Mouse (Mus musculus) ES-E14 (cell line): ENCODE data around the gene Hibadh. TPM values are rescaled to one million over a fixed set of nuclear protein-coding genes. Genes with fewer than 3 reads are reported as not detected.

Experiments
- DNase-seq: peaks from one replicate; pipeline ENCODE4 v3.0.0-alpha.2; 2013; ENCODE audit warnings: low read depth, low spot score
- H3K27ac ChIP-seq: 2 replicates; pipeline ENCODE4 v1.5.1; 2012; ENCODE audit warnings: low read depth, mild to moderate bottlenecking, low read length, moderate library complexity, mixed read lengths; ENCODE audit not compliant: poor library complexity, insufficient read depth, severe bottlenecking
- H3K36me3 ChIP-seq: 2 replicates; pipeline ENCODE4 v1.6.1; 2012; ENCODE audit warnings: mild to moderate bottlenecking, low read length, moderate library complexity, mixed read lengths; ENCODE audit not compliant: control insufficient read depth, poor library complexity, insufficient read depth, severe bottlenecking
- H3K4me1 ChIP-seq, 2 experiments: fragments of 150-350 bp in 1 of 2; sonication (generic) in 1 of 2; 2 replicates each; pipeline ENCODE4 v1.6.1; 2012; ENCODE audit warnings: low read length in 2 of 2, mild to moderate bottlenecking in 1 of 2, mixed read lengths in 1 of 2; ENCODE audit not compliant: control insufficient read depth in 2 of 2, insufficient read depth in 2 of 2, poor library complexity in 1 of 2
- H3K4me3 ChIP-seq, 2 experiments: fragments of 150-350 bp in 1 of 2; sonication (generic) in 1 of 2; 2 replicates each; pipeline ENCODE4 v1.5.1; 2012; ENCODE audit warnings: low read length in 2 of 2, low read depth in 1 of 2, mild to moderate bottlenecking in 1 of 2, mixed read lengths in 1 of 2; ENCODE audit not compliant: insufficient read depth in 1 of 2, poor library complexity in 1 of 2, severe bottlenecking in 1 of 2
- H3K9ac ChIP-seq: 2 replicates; pipeline ENCODE4 v1.6.1; 2012; ENCODE audit warnings: low read depth, mild to moderate bottlenecking, low read length, mixed read lengths; ENCODE audit not compliant: poor library complexity, insufficient read depth, severe bottlenecking
- H3K9me3 ChIP-seq: fragments of 150-350 bp; sonication (generic); 2 replicates; pipeline ENCODE4 v1.6.1; 2012; ENCODE audit warnings: low read depth, mild to moderate bottlenecking, low read length; ENCODE audit not compliant: control insufficient read depth, insufficient read depth
- CHD2 ChIP-seq: IDR thresholded peaks from 2 replicates; pipeline ENCODE4 v1.6.1; 2014; ENCODE audit warnings: mild to moderate bottlenecking, low read depth, low read length, inconsistent platforms
- HCFC1 ChIP-seq: IDR thresholded peaks from 2 replicates; pipeline ENCODE4 v1.6.1; 2012; ENCODE audit warnings: low read length, inconsistent platforms, borderline replicate concordance; ENCODE audit not compliant: insufficient read depth
- MAFK ChIP-seq: IDR thresholded peaks from 2 replicates; pipeline ENCODE4 v1.6.1; 2014; ENCODE audit warnings: mild to moderate bottlenecking, low read depth, low read length, inconsistent platforms; ENCODE audit not compliant: insufficient read depth
- ZC3H11A ChIP-seq: IDR thresholded peaks from 2 replicates; pipeline ENCODE4 v1.6.1; 2012; ENCODE audit warnings: low read depth, mild to moderate bottlenecking, inconsistent platforms, low read length, borderline replicate concordance
- ZNF384 ChIP-seq: IDR thresholded peaks from 2 replicates; pipeline ENCODE4 v1.6.1; 2012; ENCODE audit warnings: low read depth, low read length, inconsistent platforms
- in situ Hi-C, 2 experiments: fragments of 600-800 bp; cut with MboI; formaldehyde crosslinking; loops; one replicate each; pipeline ENCODE4 v1.15.1; 2025; ENCODE audit warnings: low sequenced_read_pairs in 2 of 2, inconsistent platforms in 1 of 2; ENCODE audit not compliant: unreplicated experiment in 2 of 2
- total RNA-seq: library from RNA; depleted of rRNA; stranded (reverse); fragments of 300-350 nt; gene quantifications from 2 replicates; pipeline ENCODE4 v1.2.3, GENCODE M21; 2012

Hibadh gene
- total RNA-seq, 1 experiment: 27.2 TPM

DNA sequence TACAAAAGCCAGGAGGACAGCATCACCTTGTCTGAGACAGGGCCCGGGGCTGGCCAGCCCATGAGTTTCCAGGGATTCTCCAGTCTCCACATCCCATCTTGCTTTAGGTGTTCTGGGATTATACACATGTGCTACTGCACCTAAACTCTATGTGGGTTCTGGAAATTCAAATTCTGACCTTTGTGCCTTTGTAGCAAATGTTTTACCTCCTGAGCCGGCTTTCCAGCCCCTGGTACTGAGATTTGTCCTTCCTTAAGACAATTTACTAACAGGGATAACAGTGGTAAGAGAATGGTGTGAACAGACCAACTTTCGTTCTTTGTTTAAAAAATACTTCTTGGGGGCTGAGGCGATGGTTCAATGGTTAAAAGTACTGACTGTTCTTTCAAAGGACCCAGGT is 32.1 kb downstream of the Hibadh start:
- TF ChIP-seq MAFK: no peak
- no peak for TF ChIP-seq CHD2
- TF ChIP-seq ZC3H11A: no peak
- no peak for TF ChIP-seq ZNF384
- in situ Hi-C loops: no loop called here
- no peak for DNase-seq
- no peaks in the 10 kb centered on the region for H3K9me3 ChIP-seq
- H3K4me3 ChIP-seq: no peak overlapping the region
- peaks cover 4% of the 10 kb centered on the region; the same call in 1 of the 2 replicates for H3K36me3 ChIP-seq
- H3K4me1 ChIP-seq: peaks cover 0 to 2% of the 10 kb centered on the region in 2 experiments; a peak in 1 of 4 replicates
- H3K9ac ChIP-seq: no peak overlapping the region
- H3K27ac ChIP-seq: no peak overlapping the region

DNA sequence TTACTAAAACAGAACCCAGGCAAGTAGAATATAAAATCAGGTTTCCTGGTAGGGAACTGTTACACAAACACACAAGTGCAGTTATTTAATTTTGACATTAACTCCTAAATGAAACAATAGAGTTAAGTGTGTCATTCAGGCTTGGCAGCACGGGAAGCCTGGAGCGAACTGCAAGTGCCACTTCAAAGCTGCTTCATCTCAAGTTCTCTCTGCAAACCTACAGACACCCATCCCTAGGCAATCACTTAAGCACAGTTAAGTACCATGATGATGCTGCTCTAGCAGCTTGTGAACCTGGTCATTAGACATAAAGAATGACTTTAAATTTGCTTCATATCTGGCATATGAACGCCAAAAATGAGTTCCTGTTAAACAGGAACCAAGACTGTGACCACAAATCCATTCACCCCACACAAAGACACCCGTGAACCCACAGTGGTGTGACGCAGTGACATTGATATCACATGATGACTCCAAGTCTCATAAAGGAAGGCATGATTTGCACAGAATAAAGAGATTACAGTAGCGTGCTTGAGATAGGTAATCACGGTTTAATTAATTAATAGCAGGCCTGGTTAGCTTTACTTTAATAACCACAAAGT is 33.3 kb downstream of the Hibadh start:
- Histone ChIP-seq H3K9me3 (no peaks in the 10 kb centered on the region), H3K4me1 (peaks cover 0 to 2% of the 10 kb centered on the region in 2 experiments; a peak in 1 of 4 replicates), H3K9ac (no peak overlapping the region), H3K27ac (no peak overlapping the region), H3K4me3 (no peak overlapping the region), H3K36me3 (peaks cover 4% of the 10 kb centered on the region; the same call in 1 of the 2 replicates)
- no peak for TF ChIP-seq ZC3H11A
- no peak for TF ChIP-seq ZNF384
- TF ChIP-seq HCFC1: no peak
- TF ChIP-seq CHD2: no peak
- TF ChIP-seq MAFK: no peak
- in situ Hi-C loops: no loop called here
- no peak for DNase-seq

DNA sequence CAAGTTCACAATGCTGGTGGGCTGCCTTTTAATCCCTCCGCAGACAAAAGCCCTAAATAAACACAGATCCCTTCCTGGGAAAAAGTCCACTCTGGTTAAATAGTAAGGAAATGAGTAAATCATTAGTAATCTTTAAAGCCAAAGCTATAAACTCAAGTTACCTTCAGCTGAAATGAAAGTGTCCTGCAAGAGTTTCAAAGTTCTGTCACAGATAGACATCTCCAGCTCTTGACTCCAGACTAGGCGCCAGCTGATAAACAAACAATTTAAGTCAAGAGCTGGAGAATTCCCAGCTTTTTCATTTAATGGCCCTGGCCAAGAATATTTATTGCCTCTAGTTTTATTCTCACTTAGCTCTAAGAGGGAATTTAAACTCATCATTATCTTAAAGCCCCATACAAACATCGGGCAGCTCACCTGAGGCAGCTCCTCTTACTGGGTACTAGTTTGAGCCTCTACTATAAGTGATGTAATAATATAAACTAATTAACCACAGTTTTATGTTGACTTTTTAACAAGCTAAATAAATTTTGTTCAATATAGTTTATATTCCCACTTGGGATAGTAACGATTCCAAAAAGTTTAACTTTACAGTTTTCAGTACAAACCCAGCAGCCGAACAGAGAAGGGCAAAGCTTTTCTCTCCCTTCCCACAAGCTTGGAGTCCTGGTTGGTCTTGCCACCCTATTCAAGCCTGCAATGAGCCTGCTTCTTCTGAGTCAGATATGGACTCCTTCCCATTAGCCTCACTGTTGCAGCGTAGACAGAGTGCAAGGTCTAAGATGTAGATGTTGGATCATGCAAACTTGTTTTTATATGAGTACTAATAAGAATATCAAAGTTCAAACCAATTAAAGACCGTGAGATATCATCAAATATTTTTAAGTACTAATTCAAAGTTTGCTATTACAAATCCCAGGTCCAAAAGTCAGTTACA is 38.2 kb downstream of the Hibadh start:
- in situ Hi-C loops: no loop called here
- Histone ChIP-seq H3K4me3 (no peak overlapping the region), H3K4me1 (peaks cover 2 to 3% of the 10 kb centered on the region in 2 experiments; a peak in 2 of 4 replicates), H3K9me3 (no peaks in the 10 kb centered on the region), H3K36me3 (no peaks in the 10 kb centered on the region; the same call in 1 of the 2 replicates), H3K27ac (no peak overlapping the region), H3K9ac (no peak overlapping the region)
- DNase-seq: no peak
- TF ChIP-seq HCFC1 (no peak), ZNF384 (no peak), MAFK (no peak), CHD2 (no peak), ZC3H11A (no peak)

DNA sequence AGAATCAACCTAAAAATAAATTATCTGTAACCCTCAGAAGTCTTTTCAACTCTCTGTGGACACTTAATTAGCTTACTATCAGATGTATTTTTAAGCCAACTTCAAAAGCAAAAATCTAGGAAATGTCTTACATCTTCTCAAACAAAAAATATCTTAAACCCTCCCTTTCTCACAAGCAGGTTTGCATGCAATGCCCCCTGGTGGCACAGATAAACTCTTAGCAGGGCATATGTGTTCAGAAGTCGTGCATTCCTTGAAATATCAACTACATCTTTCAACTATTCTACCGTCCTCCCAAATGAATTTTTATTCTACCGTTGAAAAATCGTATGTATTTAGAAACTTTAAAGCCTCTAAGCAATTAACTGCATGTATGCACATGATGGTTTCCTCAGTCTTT is 39.1 kb downstream of the Hibadh start:
- no peak overlapping the region for H3K27ac ChIP-seq
- in situ Hi-C loops: no loop called here
- H3K4me3 ChIP-seq: no peak overlapping the region
- H3K36me3 ChIP-seq: no peaks in the 10 kb centered on the region
- TF ChIP-seq ZNF384 (no peak), MAFK (no peak), CHD2 (no peak)
- H3K9me3 ChIP-seq: no peaks in the 10 kb centered on the region
- DNase-seq: no peak
- peaks cover 2 to 3% of the 10 kb centered on the region in 2 experiments; a peak in 2 of 4 replicates for H3K4me1 ChIP-seq
- H3K9ac ChIP-seq: no peak overlapping the region
